ENCODE assay signal across 17 mouse cellular contexts in the genomic region with DNA sequence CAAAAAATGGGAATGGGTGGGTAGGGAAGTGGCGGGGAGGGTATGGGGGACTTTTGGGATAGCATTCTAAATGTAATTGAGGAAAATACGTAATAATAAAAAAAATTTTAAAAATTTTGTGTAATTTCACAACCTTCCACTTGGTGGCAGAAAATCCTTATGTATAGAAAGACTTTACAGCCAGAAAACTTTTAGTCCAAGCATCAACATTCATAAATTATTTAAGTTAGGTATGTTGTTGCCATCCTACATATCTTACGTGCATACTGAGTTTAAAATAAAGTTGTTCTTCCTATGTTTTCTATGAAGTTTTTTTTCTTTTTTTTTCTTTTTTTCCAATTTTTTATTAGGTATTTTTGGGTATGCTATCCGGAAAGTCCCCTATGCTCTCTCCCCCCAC. TPM values are rescaled to one million over a fixed set of nuclear protein-coding genes. Genes with fewer than 3 reads are reported as not detected.
A peak's percentile ranks its signal among the peaks of the same experiment; 100 is the strongest.
DNase-seq lines count a peak whose midpoint lies in the region; ATAC-seq and TF ChIP-seq lines count a peak whose summit lies in the region.
"Had no signal": no experiment of that assay in that cellular context is flagged by ENCODE, and none has a peak within 500 bp of the region (broad histone marks: within the 10 kb centered on the region; RNA-seq: fewer than 3 reads in every experiment).

No protein-coding gene starts in this region.

- TF ChIP-seq CTCF in left cerebral cortex, adult 2 months (IDR thresholded peaks at IDR 0.05), result peak; percentile 48

- H3K4me1 ChIP-seq in forebrain, embryonic 14.5 days (ENCODE audit: control insufficient read depth, insufficient read depth, low read length), result no peaks in the 10 kb centered on the region
- H3K4me1 ChIP-seq in forebrain, embryonic 10.5 days, result no peaks in the 10 kb centered on the region
- H3K4me1 ChIP-seq in embryonic facial prominence, embryonic 14.5 days (ENCODE audit: control insufficient read depth, insufficient read depth, low read length), result no peaks in the 10 kb centered on the region
- H3K4me1 ChIP-seq: embryonic facial prominence, embryonic 12.5 days; limb, embryonic 13.5 days had no signal

- H3K9me3 ChIP-seq in forebrain, embryonic 14.5 days (replicated peaks; ENCODE audit: control insufficient read depth, low read length), result no peaks in the 10 kb centered on the region
- H3K9me3 ChIP-seq in forebrain, embryonic 10.5 days, result no peaks in the 10 kb centered on the region
- no peaks in the 10 kb centered on the region for H3K9me3 ChIP-seq in embryonic facial prominence, embryonic 14.5 days (ENCODE audit: control insufficient read depth, low read length)
- H3K9me3 ChIP-seq: embryonic facial prominence, embryonic 12.5 days; limb, embryonic 13.5 days had no signal

- H3K9ac ChIP-seq in forebrain, embryonic 14.5 days (ENCODE audit: low read length), result no peak overlapping the region
- H3K9ac ChIP-seq in embryonic facial prominence, embryonic 14.5 days (ENCODE audit: low read depth, low read length), result no peak overlapping the region
- H3K9ac ChIP-seq: embryonic facial prominence, embryonic 12.5 days; limb, embryonic 13.5 days had no signal

- ATAC-seq in forebrain, embryonic 14.5 days, result no peak
- no peak for ATAC-seq in embryonic facial prominence, embryonic 14.5 days (ENCODE audit: low read depth)

- H3K27me3 ChIP-seq in forebrain, embryonic 14.5 days (replicated peaks; ENCODE audit: control insufficient read depth, insufficient read depth, low read length), result no peaks in the 10 kb centered on the region
- no peaks in the 10 kb centered on the region for H3K27me3 ChIP-seq in forebrain, embryonic 10.5 days (ENCODE audit: poor library complexity, severe bottlenecking)
- no peaks in the 10 kb centered on the region for H3K27me3 ChIP-seq in embryonic facial prominence, embryonic 14.5 days (replicated peaks; ENCODE audit: control insufficient read depth, insufficient read depth, low read length)
- H3K27me3 ChIP-seq: embryonic facial prominence, embryonic 12.5 days; limb, embryonic 13.5 days had no signal

- H3K36me3 ChIP-seq in forebrain, embryonic 14.5 days (ENCODE audit: control insufficient read depth, insufficient read depth, low read length), result no peaks in the 10 kb centered on the region
- no peaks in the 10 kb centered on the region for H3K36me3 ChIP-seq in forebrain, embryonic 10.5 days (replicated peaks)
- no peaks in the 10 kb centered on the region for H3K36me3 ChIP-seq in embryonic facial prominence, embryonic 14.5 days (ENCODE audit: control insufficient read depth, insufficient read depth, low read length)
- H3K36me3 ChIP-seq: embryonic facial prominence, embryonic 12.5 days; limb, embryonic 13.5 days had no signal

- H3K27ac ChIP-seq in forebrain, embryonic 14.5 days (ENCODE audit: low read depth, low read length), result no peak overlapping the region
- H3K27ac ChIP-seq in forebrain, embryonic 10.5 days, result no peak overlapping the region
- H3K27ac ChIP-seq in left cerebral cortex, adult 2 months, result no peak overlapping the region
- no peak overlapping the region for H3K27ac ChIP-seq in embryonic facial prominence, embryonic 14.5 days (replicated peaks; ENCODE audit: low read depth, low read length)
- H3K27ac ChIP-seq: embryonic facial prominence, embryonic 12.5 days; limb, embryonic 13.5 days had no signal

- intact Hi-C loops in left cerebral cortex, adult 2 months (cut with DNase I), result loop anchor here (2.0 to 5.0 kb wide), 3 partner anchors 119 to 654 kb away; no protein-coding TSS in a partner anchor
- intact Hi-C loops in left cerebral cortex, postnatal 36 days (cut with DNase I), result loop anchor here (2.0 kb wide), 2 partner anchors 118 to 654 kb away; no protein-coding TSS in a partner anchor

- H3K4me2 ChIP-seq in forebrain, embryonic 14.5 days (ENCODE audit: low read length), result no peak overlapping the region
- H3K4me2 ChIP-seq in embryonic facial prominence, embryonic 14.5 days (ENCODE audit: low read depth, low read length), result no peak overlapping the region
- H3K4me2 ChIP-seq: embryonic facial prominence, embryonic 12.5 days; limb, embryonic 13.5 days had no signal

- H3K4me3 ChIP-seq in forebrain, embryonic 14.5 days (ENCODE audit: low read depth, low read length), result no peak overlapping the region
- no peak overlapping the region for H3K4me3 ChIP-seq in forebrain, embryonic 10.5 days
- no peak overlapping the region for H3K4me3 ChIP-seq in left cerebral cortex, adult 2 months
- H3K4me3 ChIP-seq in embryonic facial prominence, embryonic 14.5 days (ENCODE audit: low read depth, low read length), result no peak overlapping the region
- H3K4me3 ChIP-seq: embryonic facial prominence, embryonic 12.5 days; limb, embryonic 13.5 days had no signal

- DNase-seq in forebrain, embryonic 14.5 days (ENCODE audit: low spot score), result peak; percentile 60
- no peak for DNase-seq in forebrain, embryonic 10.5 days (ENCODE audit: extremely low spot score, low spot score)
- DNase-seq in left cerebral cortex, adult 2 months (ENCODE audit: extremely low spot score in 1 of 2, low spot score in 2 of 2), result no peak
- no peak for DNase-seq in left cerebral cortex, postnatal 36 days (ENCODE audit: low spot score in 2 of 2)
- DNase-seq in A20 (ENCODE audit: low read depth, low spot score), result peak; percentile 11
- peak; percentile 13 for DNase-seq in embryonic facial prominence, embryonic 14.5 days (ENCODE audit: low spot score)
- DNase-seq in thymus, postnatal 25 days, result no peak
- no peak for DNase-seq in cerebellum, adult 8-10 months
- DNase-seq: adrenal gland, adult 8-10 months; cerebellum, adult 11-12 months; heart, postnatal 14 days; kidney, postnatal 14 days; layer of hippocampus, postnatal 36 days; lung, adult 18-20 months; thymus, adult 18-20 months had no signal

- 71% methylated on average over 4 of the region's 4 CpGs for WGBS in forebrain, embryonic 14.5 days
- WGBS in forebrain, embryonic 10.5 days, result 85% methylated on average over 3 of the region's 4 CpGs
- WGBS in embryonic facial prominence, embryonic 14.5 days, result 61% methylated on average over 4 of the region's 4 CpGs

RNA-seq across cellular contexts. Expression of a gene that starts 47.3 kb away (rescaled TPM):
- polyA plus RNA-seq in forebrain, embryonic 14.5 days (2014; fragmentation: Nextera tagmentation; extraction: Ambion mirVana), result 7.4 and 7.6 TPM in 2 replicates
- 6.4 and 7.2 TPM in 2 replicates for polyA plus RNA-seq in forebrain, embryonic 10.5 days (2016; fragmentation: Nextera tagmentation; extraction: Ambion mirVana)
- 1 to 10 TPM; 6.0 to 6.3 TPM for total RNA-seq in left cerebral cortex, adult 2 months (2021)
- total RNA-seq in left cerebral cortex, postnatal 36 days (2021), result 1 to 10 TPM; 5.4 to 6.5 TPM
- polyA plus RNA-seq in embryonic facial prominence, embryonic 14.5 days (2014; fragmentation: Nextera tagmentation; extraction: Ambion mirVana), result 5.7 and 6.0 TPM in 2 replicates

Comparison
In these comparisons a context has a peak if more than half of its experiments do, and no peak if none do; other contexts are left out.
1. DNase-seq: peak in forebrain, embryonic 14.5 days (single experiment), A20 (single experiment) and embryonic facial prominence, embryonic 14.5 days (single experiment); none in forebrain, embryonic 10.5 days (single experiment), left cerebral cortex, adult 2 months (0 of 2), left cerebral cortex, postnatal 36 days (0 of 2), thymus, postnatal 25 days (single experiment) and cerebellum, adult 8-10 months (single experiment).